Mouse (Mus musculus) hindbrain, embryonic 16.5 days (tissue): ENCODE measurements around the gene Sytl2. TPM values are rescaled to one million over a fixed set of nuclear protein-coding genes. Genes with fewer than 3 reads are reported as not detected.

Experiments
- ATAC-seq: fragments of 200-750 bp; cut with Nextera tagmentation; 2 replicates; pipeline ENCODE4 v1.8.0; 2017; ENCODE audit warnings: moderate TSS enrichment, moderate library complexity
- H3K27ac ChIP-seq: fragments of 300-500 bp; sonication (generic); 2 replicates; pipeline ENCODE4 v1.5.1; 2014; ENCODE audit warnings: low read depth, mild to moderate bottlenecking, control low read depth, low read length, moderate library complexity
- H3K27me3 ChIP-seq: fragments of 300-500 bp; sonication (generic); replicated peaks from 2 replicates; pipeline ENCODE4 v1.6.1; 2014; ENCODE audit warnings: low read length; ENCODE audit not compliant: control insufficient read depth, insufficient read depth
- H3K36me3 ChIP-seq: fragments of 300-500 bp; sonication (generic); 2 replicates; pipeline ENCODE4 v1.6.1; 2014; ENCODE audit warnings: mild to moderate bottlenecking, low read length, moderate library complexity, mixed read lengths; ENCODE audit not compliant: control insufficient read depth, insufficient read depth
- H3K4me1 ChIP-seq: fragments of 300-500 bp; sonication (generic); 2 replicates; pipeline ENCODE4 v1.6.1; 2014; ENCODE audit warnings: low read depth, low read length; ENCODE audit not compliant: control insufficient read depth, insufficient read depth
- H3K4me2 ChIP-seq: fragments of 300-500 bp; sonication (generic); 2 replicates; pipeline ENCODE4 v1.6.1; 2014; ENCODE audit warnings: mild to moderate bottlenecking, low read length, control low read depth, moderate library complexity
- H3K4me3 ChIP-seq: fragments of 300-500 bp; sonication (generic); 2 replicates; pipeline ENCODE4 v1.5.1; 2014; ENCODE audit warnings: mild to moderate bottlenecking, low read length, control low read depth, moderate library complexity
- H3K9ac ChIP-seq: fragments of 300-500 bp; sonication (generic); 2 replicates; pipeline ENCODE4 v1.6.1; 2014; ENCODE audit warnings: low read depth, mild to moderate bottlenecking, control low read depth, low read length, moderate library complexity
- H3K9me3 ChIP-seq: fragments of 300-500 bp; sonication (generic); 2 replicates; pipeline ENCODE4 v1.6.1; 2014; ENCODE audit warnings: mild to moderate bottlenecking, low read length, moderate library complexity; ENCODE audit not compliant: control insufficient read depth
- WGBS: fragments of 180-500 bp; shearing (Covaris S2); extraction: QIAGEN DNeasy Blood & Tissue Kit; methylation state at CpG from one replicate; pipeline ENCODE4 v1.1.7; 2014; 5-methylcytosine and 5-hydroxymethylcytosine counted together
- polyA plus RNA-seq: library from polyadenylated mRNA; unstranded; fragments of >200 nt; fragmentation: Nextera tagmentation; extraction: Ambion mirVana; gene quantifications from 2 replicates; pipeline ENCODE4 v1.2.1, GENCODE M21; 2015

Gene Sytl2
- polyA plus RNA-seq = 7.8 and 7.9 TPM in 2 replicates

DNA sequence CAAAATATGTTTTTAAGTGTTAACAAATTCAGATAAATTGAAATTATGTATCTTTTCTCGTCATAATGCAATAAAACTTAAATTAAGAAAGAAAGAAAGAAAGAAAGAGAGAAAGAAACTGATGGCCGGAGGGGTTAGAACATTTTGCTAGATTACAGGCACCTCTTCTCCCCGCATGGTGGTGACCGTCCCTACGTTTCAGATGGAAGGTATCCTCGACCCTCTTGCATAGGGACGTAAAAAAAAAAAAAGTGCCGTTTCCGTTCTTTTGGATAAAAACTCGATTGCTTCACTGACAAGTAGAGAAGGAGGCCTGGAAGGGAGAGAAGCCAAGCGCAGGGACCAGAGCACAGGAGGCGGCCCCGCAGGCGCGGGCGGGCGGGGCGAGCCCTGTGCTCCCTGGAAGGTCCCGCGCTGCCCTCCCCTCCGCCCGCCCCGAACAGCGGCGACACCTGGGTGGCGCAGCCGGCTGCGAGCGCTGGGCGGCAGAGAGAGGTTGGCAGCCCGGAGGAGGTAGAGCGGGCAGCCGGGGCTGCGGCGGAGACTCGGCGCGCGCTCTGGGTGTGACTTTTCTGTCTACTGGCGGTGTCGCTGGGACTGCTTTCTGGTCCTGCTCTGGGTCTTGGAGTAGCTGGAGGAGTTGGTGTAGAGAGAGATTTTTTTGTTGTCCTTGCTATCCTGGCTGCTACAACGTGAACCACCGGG is at the start of gene Sytl2:
TSS of gene Sytl2 (plus strand) at position 311 of the 705 bp plus-strand sequence.
- 2% methylated on average over 29 of the region's 43 CpGs for WGBS
- no peak within 1 kb of the TSS for H3K27ac ChIP-seq
- H3K36me3 ChIP-seq = no peaks in the 10 kb centered on the region
- peaks cover 5% of the 10 kb centered on the region for H3K4me1 ChIP-seq
- ATAC-seq = peak; percentile 87
- H3K4me2 ChIP-seq = peak within 1 kb of the TSS; percentile 98
- peak within 1 kb of the TSS; percentile 71 for H3K4me3 ChIP-seq
- no peaks in the 10 kb centered on the region for H3K9me3 ChIP-seq
- peak within 1 kb of the TSS; percentile 69 for H3K9ac ChIP-seq
- H3K27me3 ChIP-seq = peaks cover 13% of the 10 kb centered on the region

DNA sequence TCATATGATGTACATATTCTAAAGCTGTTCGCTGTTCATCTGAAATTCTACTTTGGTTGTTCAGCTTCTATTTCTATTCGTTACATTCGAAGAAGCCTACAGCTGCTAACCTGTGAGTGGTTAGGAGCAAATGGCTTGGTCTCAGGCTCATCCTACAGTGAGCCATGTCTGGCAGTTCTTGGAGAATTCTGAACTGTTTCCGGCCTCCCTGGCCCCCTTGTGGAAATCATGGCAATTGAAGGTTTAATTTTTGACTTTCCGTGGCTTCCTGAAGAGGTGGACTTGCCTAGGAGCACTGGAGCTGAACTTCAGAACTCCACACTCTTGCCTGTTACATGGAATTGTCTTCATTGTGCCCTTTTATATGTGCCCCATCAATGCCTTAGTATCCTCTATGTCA is 49.1 kb upstream of the Sytl2 start:
- Histone ChIP-seq H3K27me3 (no peaks in the 10 kb centered on the region), H3K27ac (no peak overlapping the region), H3K36me3 (no peaks in the 10 kb centered on the region), H3K4me1 (no peaks in the 10 kb centered on the region), H3K4me2 (no peak overlapping the region), H3K9me3 (no peaks in the 10 kb centered on the region), H3K9ac (no peak overlapping the region), H3K4me3 (no peak overlapping the region)
- no peak for ATAC-seq
- WGBS = 80% methylated on average over 5 of the region's 5 CpGs

DNA sequence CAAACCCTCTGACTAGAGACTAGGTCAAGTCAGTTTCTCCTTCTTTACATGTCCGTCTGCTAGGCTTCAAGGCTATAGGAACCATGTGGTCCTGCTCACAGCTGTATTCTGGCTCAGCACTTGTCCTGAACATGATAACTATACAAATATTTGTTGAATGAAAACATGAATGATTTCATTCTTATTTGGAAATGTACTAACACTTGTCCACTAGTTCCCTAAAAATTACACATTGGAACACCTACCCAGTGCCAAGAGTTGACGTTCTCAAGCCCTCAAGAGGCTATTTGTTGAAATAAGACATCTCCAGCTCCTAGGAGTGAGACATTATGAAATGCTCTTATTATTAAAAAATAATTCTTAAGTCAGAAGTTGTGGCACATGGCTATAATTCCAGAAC is 43.4 kb upstream of the Sytl2 start:
- no peaks in the 10 kb centered on the region for H3K36me3 ChIP-seq
- H3K4me2 ChIP-seq = no peak overlapping the region
- no peak for ATAC-seq
- H3K4me3 ChIP-seq = no peak overlapping the region
- no peaks in the 10 kb centered on the region for H3K9me3 ChIP-seq
- no peaks in the 10 kb centered on the region for H3K27me3 ChIP-seq
- H3K9ac ChIP-seq = no peak overlapping the region
- H3K4me1 ChIP-seq = no peaks in the 10 kb centered on the region
- 92% methylated on average over 2 of the region's 2 CpGs for WGBS
- H3K27ac ChIP-seq = no peak overlapping the region

DNA sequence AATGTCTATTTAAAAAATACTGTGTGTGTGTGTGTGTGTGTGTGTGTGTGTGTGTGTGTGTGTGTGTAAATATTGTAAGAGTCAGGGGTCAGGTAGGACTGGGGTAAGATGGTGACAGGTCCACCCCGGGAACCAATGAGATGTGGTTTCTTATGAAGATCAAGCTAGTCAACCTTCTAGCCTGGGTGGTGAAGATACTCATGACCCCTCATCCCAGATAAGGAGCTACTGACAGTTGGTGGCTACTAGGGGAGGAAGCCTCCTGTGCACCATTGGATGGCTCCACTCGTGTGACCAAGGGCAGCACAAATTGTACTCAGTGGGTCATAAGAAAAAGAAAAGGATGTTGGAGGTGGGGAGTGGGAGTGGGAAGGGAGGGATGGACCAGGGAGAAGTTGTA is 42.2 kb upstream of the Sytl2 start:
- Histone ChIP-seq H3K27me3 (no peaks in the 10 kb centered on the region), H3K9me3 (no peaks in the 10 kb centered on the region), H3K4me2 (no peak overlapping the region), H3K4me3 (no peak overlapping the region), H3K36me3 (no peaks in the 10 kb centered on the region), H3K4me1 (no peaks in the 10 kb centered on the region), H3K9ac (no peak overlapping the region), H3K27ac (no peak overlapping the region)
- WGBS = 82% methylated on average over 2 of the region's 2 CpGs
- no peak for ATAC-seq

DNA sequence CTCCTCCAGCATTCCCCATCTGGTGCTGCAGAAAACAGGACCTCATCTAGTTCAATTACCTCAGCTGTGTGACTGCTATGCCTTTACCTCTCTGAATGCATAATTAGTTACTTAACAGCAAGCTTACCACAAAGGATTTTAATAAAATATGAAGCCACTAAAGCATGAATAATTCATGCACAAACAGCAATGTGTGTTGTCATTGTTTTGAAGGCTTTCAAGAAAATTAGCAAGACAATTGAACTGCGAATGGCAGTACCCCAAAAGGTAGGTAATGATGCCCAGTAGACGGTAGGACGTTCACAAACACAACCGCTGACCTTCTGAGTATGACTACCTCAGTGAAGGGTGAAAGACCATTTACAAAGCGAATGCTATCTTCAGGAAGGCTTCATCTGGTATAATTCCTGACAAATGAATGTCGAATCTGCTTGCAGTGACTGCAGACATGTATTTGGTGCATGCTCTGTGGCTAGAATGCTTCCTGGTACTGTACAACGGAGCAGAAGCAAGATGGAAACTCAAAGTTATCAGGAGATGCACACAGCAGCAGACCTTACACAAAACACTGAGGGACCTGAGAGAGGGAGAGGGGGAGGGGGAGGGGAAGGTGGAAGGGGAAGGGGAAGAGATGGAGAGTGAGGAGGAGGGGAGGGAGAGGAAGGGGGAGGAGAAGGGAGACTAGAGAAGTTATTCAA is 40.0 kb upstream of the Sytl2 start:
- peaks cover 5% of the 10 kb centered on the region; the same call in 1 of the 2 replicates for H3K4me1 ChIP-seq
- H3K4me3 ChIP-seq = no peak overlapping the region; the same call in 1 of the 2 replicates

DNA sequence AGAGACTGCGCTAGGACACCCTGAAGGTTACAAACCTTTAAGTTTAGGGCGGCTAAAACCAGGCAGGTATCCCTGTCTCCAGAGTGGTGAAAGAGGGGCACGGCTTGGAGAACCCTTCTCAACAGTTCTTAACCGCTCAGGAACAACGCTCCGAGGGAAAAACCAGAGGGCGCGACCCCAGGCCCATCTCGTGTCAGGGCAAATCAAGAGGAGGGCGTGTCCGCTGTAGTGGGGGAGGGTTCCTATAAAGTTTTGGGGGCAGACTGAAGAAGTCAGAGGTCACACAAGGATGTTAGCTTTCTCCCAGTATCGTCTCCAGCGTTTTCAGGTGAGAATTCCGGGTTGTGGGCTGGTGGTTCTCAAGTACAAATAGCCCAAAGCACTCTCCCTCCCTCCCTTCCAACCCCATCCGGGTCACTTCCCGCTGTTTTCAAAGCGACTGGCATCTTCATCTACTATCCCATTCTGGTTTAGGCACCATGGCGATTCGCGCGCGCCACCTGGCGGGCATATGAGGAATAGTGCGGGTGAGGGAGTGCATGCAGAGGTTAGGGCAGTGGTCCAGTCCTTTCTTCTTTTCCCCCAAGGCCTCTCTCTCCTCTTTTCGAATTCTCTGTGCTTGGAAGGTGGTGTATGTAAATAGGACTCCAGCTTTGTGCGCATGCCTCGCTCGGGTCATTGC is 36.6 kb upstream of the Sytl2 start, which contains the start of gene Ccdc83:
TSS of gene Ccdc83 (minus strand) at position 489 of the 682 bp plus-strand sequence.
- Histone ChIP-seq H3K9ac (peak within 1 kb of the TSS; percentile 43), H3K4me1 (peaks cover 5% of the 10 kb centered on the region; the same call in 1 of the 2 replicates), H3K9me3 (no peaks in the 10 kb centered on the region), H3K27ac (no peak within 1 kb of the TSS), H3K27me3 (no peaks in the 10 kb centered on the region), H3K4me3 (peak within 1 kb of the TSS; percentile 33), H3K4me2 (peak within 1 kb of the TSS; percentile 66), H3K36me3 (no peaks in the 10 kb centered on the region)
- peak; percentile 91 for ATAC-seq
- 6% methylated on average over 28 of the region's 28 CpGs for WGBS

More for the DNA sequence above, 40.0 kb upstream of the Sytl2 start:
- no peak overlapping the region for H3K27ac ChIP-seq
- H3K36me3 ChIP-seq = no peaks in the 10 kb centered on the region
- peak overlapping the region; percentile 39 for H3K4me2 ChIP-seq
- no peak overlapping the region for H3K9ac ChIP-seq
- H3K27me3 ChIP-seq = no peaks in the 10 kb centered on the region
- WGBS = 18% methylated on average over 7 of the region's 7 CpGs
- no peaks in the 10 kb centered on the region for H3K9me3 ChIP-seq
- ATAC-seq = peak; percentile 74; the same call in 1 of the 2 replicates

DNA sequence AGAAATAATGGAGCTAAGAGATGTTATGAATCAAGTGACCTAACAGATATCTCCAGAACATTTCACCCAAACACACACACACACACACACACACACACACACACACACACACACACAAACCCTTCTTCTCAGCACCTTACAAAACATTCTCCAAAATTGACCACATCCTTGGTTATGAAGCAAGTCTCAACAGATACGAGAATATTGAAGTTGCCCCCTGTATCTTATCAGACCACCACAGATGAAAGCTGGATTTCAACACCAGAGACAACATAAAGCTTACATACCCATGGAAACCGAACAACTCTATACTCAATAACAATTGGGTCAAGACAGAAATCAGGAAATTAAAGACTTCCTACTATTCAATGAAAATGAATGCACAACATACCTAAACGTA is 31.9 kb upstream of the Sytl2 start:
- WGBS = 78% methylated on average over 3 of the region's 3 CpGs
- no peak for ATAC-seq

DNA sequence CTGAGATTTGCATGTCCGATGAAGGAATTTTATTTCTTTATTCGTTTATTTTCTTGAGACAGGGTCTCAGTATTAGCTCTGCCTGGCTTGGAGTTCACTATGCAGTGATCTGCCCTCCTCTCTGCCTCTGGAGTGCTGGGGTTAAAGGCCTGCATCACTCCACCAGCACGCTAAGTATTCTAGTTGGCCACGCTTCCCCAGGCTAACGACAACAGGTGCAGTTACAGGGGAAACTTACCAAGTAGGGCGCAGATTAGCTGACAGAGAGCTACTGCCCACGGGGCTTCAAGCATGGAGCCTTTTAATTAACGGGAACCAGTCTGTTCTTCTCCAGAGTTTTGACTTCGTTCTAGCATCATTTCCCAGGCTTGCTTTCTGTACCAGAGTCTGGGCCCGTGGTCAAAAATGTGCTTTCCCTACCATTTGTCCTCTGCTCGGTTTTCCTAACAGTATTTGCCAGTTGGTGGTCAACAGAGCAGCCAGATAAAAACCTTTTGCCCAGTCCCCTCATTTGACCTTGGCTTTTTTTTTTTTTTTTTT is 27.4 kb upstream of the Sytl2 start:
- no peaks in the 10 kb centered on the region for H3K9me3 ChIP-seq
- H3K27me3 ChIP-seq = no peaks in the 10 kb centered on the region
- H3K4me1 ChIP-seq = no peaks in the 10 kb centered on the region
- H3K4me3 ChIP-seq = no peak overlapping the region
- H3K36me3 ChIP-seq = no peaks in the 10 kb centered on the region
- 62% methylated on average over 11 of the region's 11 CpGs for WGBS
- ATAC-seq = no peak
- H3K27ac ChIP-seq = no peak overlapping the region
- H3K4me2 ChIP-seq = no peak overlapping the region
- H3K9ac ChIP-seq = no peak overlapping the region

More for the DNA sequence above, 31.9 kb upstream of the Sytl2 start:
- no peak overlapping the region for H3K27ac ChIP-seq
- H3K4me1 ChIP-seq = peaks cover 4% of the 10 kb centered on the region; the same call in 1 of the 2 replicates
- H3K9me3 ChIP-seq = no peaks in the 10 kb centered on the region
- no peaks in the 10 kb centered on the region for H3K27me3 ChIP-seq
- no peak overlapping the region for H3K9ac ChIP-seq
- no peak overlapping the region for H3K4me3 ChIP-seq
- no peaks in the 10 kb centered on the region for H3K36me3 ChIP-seq
- H3K4me2 ChIP-seq = no peak overlapping the region

DNA sequence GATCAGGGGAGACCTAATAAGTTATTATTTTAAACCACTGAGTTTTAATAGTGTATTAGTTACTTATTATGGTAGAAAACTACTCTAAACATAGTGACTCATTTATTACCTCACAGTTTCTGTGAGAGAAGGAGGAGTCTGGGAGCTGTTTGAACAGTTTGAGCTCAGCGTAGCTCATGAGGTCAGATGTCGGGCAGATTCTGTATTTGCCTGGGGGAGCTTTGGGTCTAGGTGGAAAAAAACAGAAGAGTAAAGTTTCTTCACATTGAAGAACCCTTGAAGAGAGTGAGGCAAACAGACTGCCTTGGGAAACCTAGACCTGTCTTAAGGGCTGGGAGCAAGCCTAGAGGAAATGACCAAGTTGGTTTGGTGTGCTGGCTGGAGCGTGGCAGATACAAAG is 24.8 kb upstream of the Sytl2 start:
- ATAC-seq = no peak
- no peaks in the 10 kb centered on the region for H3K36me3 ChIP-seq
- WGBS = 90% methylated on average over 3 of the region's 3 CpGs

More for the DNA sequence above, 24.8 kb upstream of the Sytl2 start:
- Histone ChIP-seq H3K9me3 (no peaks in the 10 kb centered on the region), H3K9ac (no peak overlapping the region), H3K4me3 (no peak overlapping the region), H3K27me3 (no peaks in the 10 kb centered on the region), H3K4me2 (no peak overlapping the region), H3K27ac (no peak overlapping the region), H3K4me1 (no peaks in the 10 kb centered on the region)
